In the genomic region with DNA sequence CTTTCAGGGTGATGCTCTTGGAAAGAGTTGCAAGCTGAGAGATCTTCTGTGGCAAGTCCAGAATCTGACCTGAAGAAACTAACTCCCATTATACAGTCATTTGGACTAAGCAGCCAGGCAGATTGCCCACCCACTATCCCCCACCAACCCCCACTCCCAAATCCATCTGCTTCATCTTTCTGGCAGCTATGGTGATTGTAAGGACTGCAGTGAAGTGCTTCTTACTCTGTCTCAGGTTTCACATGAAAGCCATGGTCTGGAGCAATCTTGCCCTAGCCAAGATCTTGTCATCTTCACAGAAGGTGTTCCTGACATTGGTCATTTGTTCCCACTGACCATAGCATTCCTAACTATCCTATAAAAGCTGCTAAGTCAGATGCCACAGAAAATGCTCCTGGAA, we compare ENCODE assay signal across 14 mouse cellular contexts.
DNase-seq lines count a peak whose midpoint lies in the region.
"Had no signal": no experiment of that assay in that cellular context is flagged by ENCODE, and none has a peak within 500 bp of the region (broad histone marks: within the 10 kb centered on the region; RNA-seq: fewer than 3 reads in every experiment).

No protein-coding gene starts in this region.

- DNase-seq in heart, adult 11 months, result peak; percentile 46
- DNase-seq in heart, postnatal 4 days, result no peak
- peak; percentile 3 for DNase-seq in right cerebral cortex, postnatal 4 days
- DNase-seq in right cerebral cortex, postnatal 25 days, result no peak
- peak; percentile 33 for DNase-seq in lung, postnatal 36 days
- no peak for DNase-seq in gastrocnemius, postnatal 10 days
- no peak for DNase-seq in adrenal gland, postnatal 14 days
- DNase-seq: cerebellum, adult 2 months; heart, postnatal 14 days; kidney, adult 8-10 months; kidney, postnatal 4 days; right cerebral cortex, adult 18-20 months; thymus, adult 2 months; thymus, postnatal 36 days had no signal

Comparison
In these comparisons a context has a peak if more than half of its experiments do, and no peak if none do; other contexts are left out.
1. DNase-seq: peak in heart, adult 11 months (single experiment), right cerebral cortex, postnatal 4 days (single experiment) and lung, postnatal 36 days (single experiment); none in heart, postnatal 4 days (single experiment), right cerebral cortex, postnatal 25 days (single experiment), gastrocnemius, postnatal 10 days (single experiment) and adrenal gland, postnatal 14 days (single experiment).